Mouse (Mus musculus) hindbrain, postnatal 0 days (tissue): ENCODE results near the gene Aars. TPM values are rescaled to one million over a fixed set of nuclear protein-coding genes. Genes with fewer than 3 reads are reported as not detected.
A peak's percentile ranks its signal among the peaks of the same experiment; 100 is the strongest.

Experiments used
- ATAC-seq: fragments of 200-750 bp; cut with Nextera tagmentation; 2 replicates; pipeline ENCODE4 v1.8.0; 2017; ENCODE audit warnings: mild to moderate bottlenecking, moderate TSS enrichment, moderate library complexity
- DNase-seq: peaks from one replicate; pipeline ENCODE4 v3.0.0-alpha.2; 2015; ENCODE audit warnings: low spot score
- H3K27ac ChIP-seq: fragments of 300-500 bp; sonication (generic); 2 replicates; pipeline ENCODE4 v1.5.1; 2014; ENCODE audit warnings: mild to moderate bottlenecking
- H3K27me3 ChIP-seq: fragments of 300-500 bp; sonication (generic); 2 replicates; pipeline ENCODE4 v1.6.1; 2014; ENCODE audit warnings: low read length, mixed read lengths; ENCODE audit not compliant: insufficient read depth
- H3K36me3 ChIP-seq: fragments of 300-500 bp; sonication (generic); 2 replicates; pipeline ENCODE4 v1.6.1; 2014; ENCODE audit warnings: low read length, mixed read lengths; ENCODE audit not compliant: insufficient read depth
- H3K4me1 ChIP-seq: fragments of 300-500 bp; sonication (generic); 2 replicates; pipeline ENCODE4 v1.6.1; 2014; ENCODE audit warnings: antibody characterized with exemption, low read length, mixed read lengths; ENCODE audit not compliant: insufficient read depth
- H3K4me2 ChIP-seq: fragments of 300-500 bp; sonication (generic); 2 replicates; pipeline ENCODE4 v1.6.1; 2014; ENCODE audit warnings: low read depth, mild to moderate bottlenecking, low read length, moderate library complexity, mixed read lengths
- H3K4me3 ChIP-seq: fragments of 300-500 bp; sonication (generic); 2 replicates; pipeline ENCODE4 v1.5.1; 2014; ENCODE audit warnings: low read length
- H3K9ac ChIP-seq: fragments of 300-500 bp; sonication (generic); replicated peaks from 2 replicates; pipeline ENCODE4 v1.6.1; 2014; ENCODE audit warnings: mild to moderate bottlenecking, low read length, moderate library complexity, mixed read lengths
- H3K9me3 ChIP-seq: fragments of 300-500 bp; sonication (generic); 2 replicates; pipeline ENCODE4 v1.6.1; 2016; ENCODE audit warnings: low read length, mixed read lengths
- CTCF ChIP-seq: IDR thresholded peaks from 2 replicates; pipeline ENCODE4 v1.5.1; 2016; ENCODE audit warnings: antibody characterized with exemption, control low read depth, low read depth
- WGBS: fragments of 180-500 bp; shearing (Covaris S2); extraction: QIAGEN DNeasy Blood & Tissue Kit; methylation state at CpG from one replicate; pipeline ENCODE4 v1.1.7; 2014; 5-methylcytosine and 5-hydroxymethylcytosine counted together
- polyA plus RNA-seq: library from polyadenylated mRNA; unstranded; fragments of >200 nt; fragmentation: Nextera tagmentation; extraction: Ambion mirVana; gene quantifications from 2 replicates; pipeline ENCODE4 v1.2.1, GENCODE M21; 2015
- total RNA-seq: library from RNA; depleted of rRNA; stranded (reverse); fragments of >200 nt; gene quantifications from 2 replicates; pipeline ENCODE4 v1.2.3, GENCODE M21; 2014

The Aars gene
- total and polyA plus RNA-seq, 2 experiments from 2014 or later = 82.2 to 99.5 TPM

DNA sequence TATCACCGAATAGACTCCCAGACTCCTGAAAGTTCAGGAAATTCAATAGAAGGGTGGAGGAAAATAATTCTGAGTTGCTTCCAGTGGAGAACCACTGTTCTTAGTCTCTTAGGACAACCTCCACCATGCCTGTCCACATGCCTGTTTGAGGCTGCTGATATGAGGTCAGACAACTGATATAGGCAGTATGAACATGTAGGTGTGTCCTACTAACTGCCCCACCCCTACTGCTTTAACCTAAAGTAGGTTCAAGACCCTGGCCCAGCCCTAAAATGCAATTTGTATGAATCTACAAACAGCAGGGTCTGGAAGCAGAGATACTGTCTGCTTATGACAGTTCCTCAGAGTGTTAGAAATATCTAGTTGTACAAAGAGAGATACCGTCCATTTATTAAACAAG, 22.7 kb downstream of the Aars start:
- H3K9me3 ChIP-seq = no peaks in the 10 kb centered on the region
- no peak overlapping the region for H3K9ac ChIP-seq
- no peak overlapping the region for H3K4me2 ChIP-seq
- WGBS = 68% methylated on average over 2 of the region's 2 CpGs
- H3K4me3 ChIP-seq = no peak overlapping the region
- H3K4me1 ChIP-seq = peaks cover 10% of the 10 kb centered on the region
- no peak for TF ChIP-seq CTCF
- H3K27me3 ChIP-seq = no peaks in the 10 kb centered on the region
- ATAC-seq (0 out of 2 replicates have a peak, but pooled peaks have one; percentile 15), DNase-seq (no peak)
- H3K27ac ChIP-seq = no peak overlapping the region
- peaks cover 50% of the 10 kb centered on the region for H3K36me3 ChIP-seq

DNA sequence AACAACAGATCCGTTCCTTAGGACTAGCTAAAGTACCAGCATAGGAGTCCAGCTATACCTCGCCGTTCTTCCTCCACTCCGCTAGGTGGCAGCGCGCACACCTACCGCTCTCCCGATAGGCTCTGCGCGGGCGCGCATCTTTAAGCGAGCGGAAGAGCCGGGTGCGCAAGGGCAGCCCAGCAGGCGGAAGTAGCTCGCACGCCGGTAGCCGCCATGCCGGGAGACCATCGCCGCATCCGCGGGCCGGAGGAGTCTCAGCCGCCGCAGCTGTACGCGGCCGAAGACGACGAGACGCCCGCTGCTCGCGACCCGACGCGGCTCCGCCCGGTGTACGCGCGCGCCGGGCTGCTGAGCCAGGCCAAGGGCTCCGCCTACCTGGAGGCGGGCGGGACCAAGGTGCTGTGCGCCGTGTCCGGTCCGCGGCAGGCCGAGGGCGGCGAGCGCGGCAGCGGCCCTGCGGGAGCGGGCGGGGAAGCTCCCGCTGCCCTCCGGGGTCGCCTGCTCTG, 23.3 kb downstream of the Aars start, which contains the start of gene Exosc6:
Exosc6 (plus strand) TSS at position 182 of the 506 bp plus-strand sequence.
- Histone ChIP-seq H3K4me2 (peak within 1 kb of the TSS; percentile 97), H3K9ac (peak within 1 kb of the TSS; percentile 72), H3K4me1 (peaks cover 13% of the 10 kb centered on the region), H3K27ac (peak within 1 kb of the TSS; percentile 70), H3K4me3 (peak within 1 kb of the TSS; percentile 91), H3K36me3 (peaks cover 47% of the 10 kb centered on the region), H3K9me3 (no peaks in the 10 kb centered on the region), H3K27me3 (no peaks in the 10 kb centered on the region)
- TF ChIP-seq CTCF = peak; percentile 95
- DNase-seq (peak; percentile 97), ATAC-seq (peak; percentile 94)
- WGBS = under 1% methylated on average over 53 of the region's 68 CpGs

DNA sequence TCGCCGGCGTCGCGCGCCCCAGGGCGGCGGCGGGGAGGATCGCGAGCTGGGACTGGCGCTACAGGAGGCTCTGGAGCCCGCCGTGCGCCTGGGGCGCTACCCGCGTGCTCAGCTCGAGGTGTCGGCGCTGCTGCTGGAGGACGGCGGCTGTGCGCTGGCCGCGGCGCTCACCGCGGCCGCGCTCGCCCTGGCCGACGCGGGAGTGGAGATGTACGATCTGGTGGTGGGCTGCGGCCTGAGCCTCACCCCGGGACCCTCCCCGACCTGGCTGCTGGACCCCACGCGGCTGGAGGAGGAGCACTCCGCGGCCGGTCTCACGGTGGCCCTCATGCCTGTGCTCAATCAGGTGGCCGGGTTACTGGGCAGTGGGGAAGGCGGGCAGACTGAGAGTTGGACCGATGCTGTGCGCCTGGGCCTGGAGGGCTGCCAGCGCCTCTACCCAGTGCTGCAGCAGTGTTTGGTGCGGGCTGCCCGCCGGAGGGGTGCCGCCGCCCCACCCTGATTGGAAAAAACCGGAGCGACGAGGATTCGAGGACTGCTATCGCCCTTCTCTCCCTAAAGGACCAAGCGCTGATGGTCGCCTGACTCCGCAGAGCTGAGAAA, 23.8 kb downstream of the Aars start:
- H3K27me3 ChIP-seq = no peaks in the 10 kb centered on the region
- H3K4me3 ChIP-seq = peak overlapping the region; percentile 91
- H3K27ac ChIP-seq = peak overlapping the region; percentile 70
- peak overlapping the region; percentile 97 for H3K4me2 ChIP-seq
- ATAC-seq = peak; percentile 39
- H3K9me3 ChIP-seq = no peaks in the 10 kb centered on the region
- no peak for TF ChIP-seq CTCF
- WGBS = under 1% methylated on average over 43 of the region's 63 CpGs
- DNase-seq = peak; percentile 28
- peaks cover 15% of the 10 kb centered on the region for H3K4me1 ChIP-seq
- peak overlapping the region; percentile 72 for H3K9ac ChIP-seq
- H3K36me3 ChIP-seq = peaks cover 41% of the 10 kb centered on the region

DNA sequence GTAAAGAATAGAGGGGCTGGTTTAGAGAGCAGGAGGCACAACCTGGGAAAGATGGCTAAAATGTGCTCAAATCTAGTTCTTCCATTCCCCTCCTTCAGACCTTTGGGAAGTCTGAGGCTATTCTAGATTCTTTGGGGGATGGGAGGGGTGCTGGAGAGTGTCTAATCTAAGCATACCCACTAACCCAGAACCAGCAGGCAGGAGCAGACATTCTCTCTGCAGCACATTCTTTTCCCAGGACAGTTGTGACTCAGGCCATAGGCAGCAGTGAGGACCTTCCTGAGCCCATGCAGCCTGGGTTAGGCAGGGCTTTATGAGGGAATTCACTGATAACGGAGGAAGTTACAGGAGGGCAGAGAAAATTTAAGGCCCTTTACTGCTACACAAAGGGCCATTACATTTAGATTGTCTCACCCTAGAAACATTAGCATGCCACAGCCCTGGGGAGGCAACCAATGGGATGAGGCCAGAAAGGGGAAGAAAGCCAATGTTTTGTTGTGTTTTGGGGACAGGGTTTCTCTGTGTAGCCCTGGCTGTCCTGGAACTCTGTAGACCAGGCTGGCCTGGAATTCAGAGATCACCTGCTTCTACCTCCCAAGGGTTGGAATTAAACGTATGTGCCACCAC, 26.1 kb downstream of the Aars start:
- H3K4me3 ChIP-seq = no peak overlapping the region
- H3K9me3 ChIP-seq = no peaks in the 10 kb centered on the region
- H3K27me3 ChIP-seq = no peaks in the 10 kb centered on the region
- TF ChIP-seq CTCF = no peak
- no peak overlapping the region for H3K9ac ChIP-seq
- H3K4me2 ChIP-seq = no peak overlapping the region
- WGBS = 65% methylated on average over 2 of the region's 2 CpGs
- H3K27ac ChIP-seq = no peak overlapping the region
- peaks cover 15% of the 10 kb centered on the region for H3K4me1 ChIP-seq
- peaks cover 19% of the 10 kb centered on the region for H3K36me3 ChIP-seq
- ATAC-seq (no peak), DNase-seq (no peak)

DNA sequence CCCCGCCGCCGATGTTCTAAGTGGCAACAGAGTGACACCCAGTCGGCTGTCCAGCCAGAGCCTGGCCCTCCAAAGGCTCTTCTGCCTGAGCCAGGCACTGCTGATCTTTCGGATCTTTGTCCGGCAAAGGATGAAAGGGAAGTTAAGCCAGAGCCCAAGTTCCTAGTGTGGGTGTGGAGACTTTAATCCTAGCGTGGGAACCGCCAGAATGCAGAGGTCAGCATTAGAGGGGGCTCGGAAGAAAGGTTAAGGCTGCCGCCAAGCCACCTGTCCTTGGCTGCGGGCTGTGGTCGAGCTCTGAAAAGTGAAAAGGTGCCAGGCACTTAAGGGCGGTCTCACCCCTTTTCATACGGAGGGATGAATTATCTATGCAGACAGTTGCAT, 28.7 kb downstream of the Aars start:
- H3K9ac ChIP-seq = peak overlapping the region; percentile 65
- H3K27me3 ChIP-seq = no peaks in the 10 kb centered on the region
- no peaks in the 10 kb centered on the region for H3K36me3 ChIP-seq
- peak; percentile 35 for DNase-seq
- H3K4me2 ChIP-seq = peak overlapping the region; percentile 83
- no peaks in the 10 kb centered on the region for H3K9me3 ChIP-seq
- ATAC-seq = no peak
- H3K4me1 ChIP-seq = peaks cover 15% of the 10 kb centered on the region
- peak overlapping the region; percentile 55 for H3K4me3 ChIP-seq
- no peak for TF ChIP-seq CTCF
- peak overlapping the region; percentile 57 for H3K27ac ChIP-seq
- under 1% methylated on average over 14 of the region's 14 CpGs for WGBS

DNA sequence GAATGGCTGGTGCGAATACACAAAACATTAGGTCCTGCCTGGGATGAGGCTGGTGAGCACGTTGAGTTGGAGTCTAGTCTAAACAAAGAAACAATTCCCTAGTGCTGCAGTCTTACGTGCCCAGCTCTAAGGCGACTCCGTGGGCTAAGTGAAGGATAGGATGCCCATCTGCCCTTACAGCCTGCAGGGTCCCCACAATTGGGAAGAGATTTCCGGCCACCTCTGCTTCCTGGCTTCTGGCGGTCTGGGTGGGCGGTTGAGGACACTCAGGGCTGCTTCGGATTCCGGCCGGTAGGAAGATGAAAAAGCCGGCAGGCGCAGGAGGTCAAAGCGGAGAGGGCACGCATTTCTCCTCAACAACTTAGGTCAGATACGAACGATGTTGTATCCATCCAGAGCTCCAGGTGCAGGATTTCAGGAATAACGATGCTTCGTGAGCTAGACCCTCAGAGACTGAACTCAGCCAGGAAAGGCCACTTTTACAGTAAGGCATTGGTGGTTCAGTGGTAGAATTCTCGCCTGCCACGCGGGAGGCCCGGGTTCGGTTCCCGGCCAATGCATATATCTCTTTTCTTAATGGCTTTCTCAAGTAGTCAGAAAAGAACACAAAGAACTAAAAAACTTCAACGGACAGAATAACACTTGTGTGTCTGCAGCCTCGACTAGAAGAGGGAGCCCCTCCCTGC, 29.3 kb downstream of the Aars start:
- Histone ChIP-seq H3K4me3 (peak overlapping the region; percentile 55), H3K4me1 (peaks cover 10% of the 10 kb centered on the region; the same call in 1 of the 2 replicates), H3K36me3 (no peaks in the 10 kb centered on the region), H3K27ac (peak overlapping the region; percentile 57), H3K9me3 (no peaks in the 10 kb centered on the region), H3K27me3 (no peaks in the 10 kb centered on the region), H3K9ac (peak overlapping the region; percentile 65), H3K4me2 (peak overlapping the region; percentile 83)
- ATAC-seq (peak; percentile 91), DNase-seq (peak; percentile 93)
- under 1% methylated on average over 27 of the region's 27 CpGs for WGBS
- no peak for TF ChIP-seq CTCF
